Mouse (Mus musculus) embryonic fibroblast, embryonic 13.5 days (primary cell): ENCODE data around the gene Aprt.

ENCODE experiments used
- CTCF ChIP-seq: IDR thresholded peaks from 2 replicates; pipeline ENCODE4 v1.5.1; 2011; ENCODE audit warnings: mild to moderate bottlenecking, control low read depth, low read length, moderate library complexity, borderline replicate concordance; ENCODE audit not compliant: insufficient read depth
- POLR2A ChIP-seq: IDR thresholded peaks from 2 replicates; pipeline ENCODE4 v1.6.1; 2011; ENCODE audit warnings: low read depth, mild to moderate bottlenecking, control low read depth, low read length, moderate library complexity

DNA sequence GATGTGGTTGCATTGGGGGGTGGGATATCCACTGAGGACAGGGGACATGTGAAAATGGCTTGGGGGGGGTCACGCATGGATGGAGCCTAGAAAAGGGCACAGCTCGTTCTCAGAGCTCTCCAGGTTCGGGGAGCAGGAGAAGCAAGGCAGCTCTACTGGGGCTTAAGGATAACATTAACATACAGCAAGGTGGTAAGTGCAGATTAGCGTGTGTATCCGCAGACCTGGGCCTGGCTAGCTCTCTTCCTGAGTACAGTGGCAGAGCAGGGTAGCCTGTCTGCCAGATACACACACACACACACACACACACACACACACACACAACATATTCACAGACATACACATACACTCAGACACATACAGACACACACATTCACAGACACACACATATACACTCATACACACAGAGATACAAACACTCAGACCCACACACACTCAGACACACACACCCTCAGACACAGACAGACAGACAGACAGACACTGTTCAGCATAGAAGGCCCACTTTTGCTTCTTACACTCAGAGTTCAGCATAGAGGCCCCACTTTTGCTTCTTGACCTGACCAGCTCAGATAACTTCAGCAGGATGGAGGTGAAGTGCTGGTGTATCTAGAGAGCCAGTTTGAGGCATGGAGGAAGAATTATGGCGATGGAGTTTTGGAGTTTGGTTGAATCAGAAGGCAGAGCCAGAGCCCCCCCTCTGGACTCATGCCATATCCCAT, 42.1 kb upstream of the Aprt start:
- TF ChIP-seq CTCF (no peak), POLR2A (no peak)
